Mouse (Mus musculus): ENCODE results near the gene Rasgef1b. TPM values are rescaled to one million over a fixed set of nuclear protein-coding genes. Genes with fewer than 3 reads are reported as not detected.

Gene Rasgef1b
- polyA plus RNA-seq, 1 experiment from 2014 or later = 13.3 TPM

GRCm38 (mm10) chr5:99360531-99360930, 368.3 kb downstream of the Rasgef1b start:
- WGBS = 56% methylated on average over 3 of the region's 3 CpGs

GRCm38 (mm10) chr5:99359251-99359650, 369.6 kb downstream of the Rasgef1b start:
- DNase-seq (ENCODE audit: low spot score) (no peak), ATAC-seq (replicated peaks; ENCODE audit: low FRiP score) (no peak)
- peaks cover 3% of the 10 kb centered on the region for H3K4me1 ChIP-seq (replicated peaks; ENCODE audit: control insufficient read depth, insufficient read depth, low read length)
- WGBS = 48% methylated on average over 5 of the region's 5 CpGs
- no peaks in the 10 kb centered on the region for H3K36me3 ChIP-seq (ENCODE audit: control insufficient read depth, insufficient read depth, low read length)
- no peak overlapping the region for H3K27ac ChIP-seq (ENCODE audit: low read depth, low read length)
- H3K4me3 ChIP-seq (ENCODE audit: low read depth, low read length) = no peak overlapping the region
- H3K9ac ChIP-seq (ENCODE audit: low read depth, low read length) = no peak overlapping the region
- no peaks in the 10 kb centered on the region for H3K27me3 ChIP-seq (replicated peaks; ENCODE audit: control insufficient read depth, insufficient read depth, low read length)
- H3K9me3 ChIP-seq (ENCODE audit: control insufficient read depth, low read length) = no peaks in the 10 kb centered on the region
- H3K4me2 ChIP-seq = no peak overlapping the region

More at GRCm38 (mm10) chr5:99360531-99360930, 368.3 kb downstream of the Rasgef1b start:
- no peak overlapping the region for H3K9ac ChIP-seq (ENCODE audit: low read depth, low read length)
- H3K4me1 ChIP-seq (replicated peaks; ENCODE audit: control insufficient read depth, insufficient read depth, low read length) = no peaks in the 10 kb centered on the region; the same call in 1 of the 2 replicates
- no peaks in the 10 kb centered on the region for H3K36me3 ChIP-seq (ENCODE audit: control insufficient read depth, insufficient read depth, low read length)
- DNase-seq (ENCODE audit: low spot score) (no peak), ATAC-seq (replicated peaks; ENCODE audit: low FRiP score) (no peak)
- no peaks in the 10 kb centered on the region for H3K9me3 ChIP-seq (ENCODE audit: control insufficient read depth, low read length)
- no peak overlapping the region for H3K4me3 ChIP-seq (ENCODE audit: low read depth, low read length)
- no peak overlapping the region for H3K4me2 ChIP-seq
- H3K27me3 ChIP-seq (replicated peaks; ENCODE audit: control insufficient read depth, insufficient read depth, low read length) = no peaks in the 10 kb centered on the region
- no peak overlapping the region for H3K27ac ChIP-seq (ENCODE audit: low read depth, low read length)

- WGBS = 49% methylated on average over 5 of the region's 5 CpGs
- DNase-seq (ENCODE audit: low spot score) (no peak), ATAC-seq (replicated peaks; ENCODE audit: low FRiP score) (no peak)
- H3K4me1 ChIP-seq (replicated peaks; ENCODE audit: control insufficient read depth, insufficient read depth, low read length) = peaks cover 3% of the 10 kb centered on the region
- no peaks in the 10 kb centered on the region for H3K9me3 ChIP-seq (ENCODE audit: control insufficient read depth, low read length)
- no peak overlapping the region for H3K4me2 ChIP-seq
- H3K36me3 ChIP-seq (ENCODE audit: control insufficient read depth, insufficient read depth, low read length) = no peaks in the 10 kb centered on the region
- no peak overlapping the region for H3K9ac ChIP-seq (ENCODE audit: low read depth, low read length)
- no peak overlapping the region for H3K4me3 ChIP-seq (ENCODE audit: low read depth, low read length)
- no peaks in the 10 kb centered on the region for H3K27me3 ChIP-seq (replicated peaks; ENCODE audit: control insufficient read depth, insufficient read depth, low read length)
- no peak overlapping the region for H3K27ac ChIP-seq (ENCODE audit: low read depth, low read length)
These were observed 374.2 kb downstream of the Rasgef1b start for GRCm38 (mm10) chr5:99354640-99355132.

GRCm38 (mm10) chr5:99350030-99350429, 378.8 kb downstream of the Rasgef1b start:
- Histone ChIP-seq H3K4me2 (no peak overlapping the region), H3K9me3 (ENCODE audit: control insufficient read depth, low read length) (no peaks in the 10 kb centered on the region), H3K4me3 (ENCODE audit: low read depth, low read length) (no peak overlapping the region), H3K27me3 (replicated peaks; ENCODE audit: control insufficient read depth, insufficient read depth, low read length) (no peaks in the 10 kb centered on the region), H3K27ac (ENCODE audit: low read depth, low read length) (no peak overlapping the region), H3K36me3 (ENCODE audit: control insufficient read depth, insufficient read depth, low read length) (no peaks in the 10 kb centered on the region), H3K4me1 (replicated peaks; ENCODE audit: control insufficient read depth, insufficient read depth, low read length) (peaks cover 3% of the 10 kb centered on the region; the same call in 1 of the 2 replicates), H3K9ac (ENCODE audit: low read depth, low read length) (no peak overlapping the region)
- ATAC-seq (replicated peaks; ENCODE audit: low FRiP score) (no peak), DNase-seq (ENCODE audit: low spot score) (no peak)
- whole genome bisulfite sequencing = 83% methylated on average over 4 of the region's 4 CpGs

- WGBS = 69% methylated on average over 8 of the region's 8 CpGs
- no peak; the same call in 1 of the 2 replicates for ATAC-seq (replicated peaks; ENCODE audit: low FRiP score)
- DNase-seq (ENCODE audit: low spot score) = no peak
- no peaks in the 10 kb centered on the region for H3K36me3 ChIP-seq (ENCODE audit: control insufficient read depth, insufficient read depth, low read length)
- H3K4me3 ChIP-seq (ENCODE audit: low read depth, low read length) = no peak overlapping the region
- H3K4me2 ChIP-seq = no peak overlapping the region
- no peaks in the 10 kb centered on the region for H3K9me3 ChIP-seq (ENCODE audit: control insufficient read depth, low read length)
- no peaks in the 10 kb centered on the region for H3K27me3 ChIP-seq (replicated peaks; ENCODE audit: control insufficient read depth, insufficient read depth, low read length)
- no peaks in the 10 kb centered on the region for H3K4me1 ChIP-seq (replicated peaks; ENCODE audit: control insufficient read depth, insufficient read depth, low read length)
- no peak overlapping the region for H3K9ac ChIP-seq (ENCODE audit: low read depth, low read length)
- H3K27ac ChIP-seq (ENCODE audit: low read depth, low read length) = no peak overlapping the region
These were observed 380.5 kb downstream of the Rasgef1b start for GRCm38 (mm10) chr5:99348257-99348849.

- no peaks in the 10 kb centered on the region for H3K27me3 ChIP-seq (replicated peaks; ENCODE audit: control insufficient read depth, insufficient read depth, low read length)
- no peak overlapping the region for H3K4me3 ChIP-seq (ENCODE audit: low read depth, low read length)
- no peak overlapping the region for H3K4me2 ChIP-seq
- H3K36me3 ChIP-seq (ENCODE audit: control insufficient read depth, insufficient read depth, low read length) = no peaks in the 10 kb centered on the region
- H3K9me3 ChIP-seq (ENCODE audit: control insufficient read depth, low read length) = no peaks in the 10 kb centered on the region
- no peak for ATAC-seq (replicated peaks; ENCODE audit: low FRiP score)
- no peak overlapping the region for H3K9ac ChIP-seq (ENCODE audit: low read depth, low read length)
- DNase-seq (ENCODE audit: low spot score) = no peak
- peaks cover 14% of the 10 kb centered on the region for H3K4me1 ChIP-seq (replicated peaks; ENCODE audit: control insufficient read depth, insufficient read depth, low read length)
- H3K27ac ChIP-seq (ENCODE audit: low read depth, low read length) = no peak overlapping the region
- 87% methylated on average over 10 of the region's 10 CpGs for WGBS
These were observed 386.3 kb downstream of the Rasgef1b start for GRCm38 (mm10) chr5:99342527-99342926.

GRCm38 (mm10) chr5:99340311-99340989, 388.4 kb downstream of the Rasgef1b start:
- no peak overlapping the region; the same call in 1 of the 2 replicates for H3K27ac ChIP-seq (ENCODE audit: low read depth, low read length)
- WGBS = 64% methylated on average over 8 of the region's 8 CpGs
- DNase-seq (ENCODE audit: low spot score) = no peak
- H3K9ac ChIP-seq (ENCODE audit: low read depth, low read length) = no peak overlapping the region
- ATAC-seq (replicated peaks; ENCODE audit: low FRiP score) = no peak
- H3K4me3 ChIP-seq (ENCODE audit: low read depth, low read length) = peak overlapping the region; percentile 26
- no peaks in the 10 kb centered on the region for H3K36me3 ChIP-seq (ENCODE audit: control insufficient read depth, insufficient read depth, low read length)
- no peaks in the 10 kb centered on the region for H3K9me3 ChIP-seq (ENCODE audit: control insufficient read depth, low read length)
- peaks cover 14% of the 10 kb centered on the region for H3K4me1 ChIP-seq (replicated peaks; ENCODE audit: control insufficient read depth, insufficient read depth, low read length)
- H3K27me3 ChIP-seq (replicated peaks; ENCODE audit: control insufficient read depth, insufficient read depth, low read length) = no peaks in the 10 kb centered on the region
- H3K4me2 ChIP-seq = peak overlapping the region; percentile 49

- 35% methylated on average over 15 of the region's 15 CpGs for WGBS
- Histone ChIP-seq H3K27ac (ENCODE audit: low read depth, low read length) (no peak overlapping the region; the same call in 1 of the 2 replicates), H3K4me3 (ENCODE audit: low read depth, low read length) (peak overlapping the region; percentile 26), H3K4me1 (replicated peaks; ENCODE audit: control insufficient read depth, insufficient read depth, low read length) (peaks cover 14% of the 10 kb centered on the region), H3K9ac (ENCODE audit: low read depth, low read length) (no peak overlapping the region), H3K9me3 (ENCODE audit: control insufficient read depth, low read length) (no peaks in the 10 kb centered on the region), H3K27me3 (replicated peaks; ENCODE audit: control insufficient read depth, insufficient read depth, low read length) (no peaks in the 10 kb centered on the region), H3K4me2 (peak overlapping the region; percentile 49), H3K36me3 (ENCODE audit: control insufficient read depth, insufficient read depth, low read length) (no peaks in the 10 kb centered on the region)
- ATAC-seq (replicated peaks; ENCODE audit: low FRiP score) (peak; percentile 51; the same call in 1 of the 2 replicates), DNase-seq (ENCODE audit: low spot score) (peak; percentile 41)
These were observed 389.1 kb downstream of the Rasgef1b start for GRCm38 (mm10) chr5:99339790-99340189.

Data from liver, embryonic 11.5 days (tissue).